Mouse (Mus musculus) heart, postnatal 36 days (tissue): ENCODE measurements around the gene Rasgrp1. TPM values are rescaled to one million over a fixed set of nuclear protein-coding genes. Genes with fewer than 3 reads are reported as not detected.
A peak's percentile ranks its signal among the peaks of the same experiment; 100 is the strongest.

Source experiments
- DNase-seq, 2 experiments: peaks; one replicate each; pipeline ENCODE4 v3.0.0; 2021 to 2022
- intact Hi-C: fragments of 180-260 bp; cut with DNase I; formaldehyde crosslinking; loops from one replicate; pipeline ENCODE4 v1.15.1; 2025
- total RNA-seq, 2 experiments: library from RNA; stranded (reverse); gene quantifications; 2 replicates each; pipeline ENCODE4 v1.2.3; 2021

Rasgrp1 gene
- total RNA-seq, 2 experiments from 2014 or later, result 0.30 to 0.61 TPM

GRCm38 (mm10) chr2:117336946-117337665 is 5.7 kb downstream of the Rasgrp1 start:
- no peak for DNase-seq
- intact Hi-C loops, result no loop called here

DNA sequence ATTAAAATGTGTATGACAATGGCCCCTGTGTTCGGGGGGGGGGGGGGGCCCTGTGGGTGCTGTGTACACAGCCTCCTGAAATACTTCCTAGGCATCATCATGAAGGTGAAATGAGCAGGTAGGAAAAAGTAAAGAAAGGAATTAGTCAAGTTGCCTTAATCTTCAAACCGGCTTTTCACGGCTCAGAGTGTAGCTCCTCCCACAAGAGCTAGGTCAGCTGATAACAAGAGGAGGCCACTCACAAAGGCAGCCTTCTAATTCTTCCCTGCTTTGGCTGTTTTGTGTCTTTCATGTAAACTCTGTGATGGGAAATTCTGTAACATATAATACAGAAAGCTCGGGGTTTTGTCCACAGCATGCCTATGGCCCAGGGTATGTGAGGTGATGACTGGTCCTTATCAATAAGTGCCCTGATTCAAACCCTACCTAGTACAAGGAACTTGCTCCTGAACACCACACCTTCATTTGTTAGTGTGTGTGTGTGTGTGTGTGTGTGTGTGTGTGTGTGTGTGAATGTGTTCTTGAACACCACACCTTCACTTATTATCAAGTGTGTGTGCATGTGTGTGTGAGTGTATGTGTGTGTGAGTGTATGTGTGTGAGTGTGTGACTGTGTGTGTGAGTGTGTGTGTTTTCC is 7.1 kb downstream of the Rasgrp1 start:
- DNase-seq, result no peak
- intact Hi-C loops, result no loop called here

GRCm38 (mm10) chr2:117331634-117332033 is 11.2 kb downstream of the Rasgrp1 start:
- no peak for DNase-seq
- intact Hi-C loops, result no loop called here

DNA sequence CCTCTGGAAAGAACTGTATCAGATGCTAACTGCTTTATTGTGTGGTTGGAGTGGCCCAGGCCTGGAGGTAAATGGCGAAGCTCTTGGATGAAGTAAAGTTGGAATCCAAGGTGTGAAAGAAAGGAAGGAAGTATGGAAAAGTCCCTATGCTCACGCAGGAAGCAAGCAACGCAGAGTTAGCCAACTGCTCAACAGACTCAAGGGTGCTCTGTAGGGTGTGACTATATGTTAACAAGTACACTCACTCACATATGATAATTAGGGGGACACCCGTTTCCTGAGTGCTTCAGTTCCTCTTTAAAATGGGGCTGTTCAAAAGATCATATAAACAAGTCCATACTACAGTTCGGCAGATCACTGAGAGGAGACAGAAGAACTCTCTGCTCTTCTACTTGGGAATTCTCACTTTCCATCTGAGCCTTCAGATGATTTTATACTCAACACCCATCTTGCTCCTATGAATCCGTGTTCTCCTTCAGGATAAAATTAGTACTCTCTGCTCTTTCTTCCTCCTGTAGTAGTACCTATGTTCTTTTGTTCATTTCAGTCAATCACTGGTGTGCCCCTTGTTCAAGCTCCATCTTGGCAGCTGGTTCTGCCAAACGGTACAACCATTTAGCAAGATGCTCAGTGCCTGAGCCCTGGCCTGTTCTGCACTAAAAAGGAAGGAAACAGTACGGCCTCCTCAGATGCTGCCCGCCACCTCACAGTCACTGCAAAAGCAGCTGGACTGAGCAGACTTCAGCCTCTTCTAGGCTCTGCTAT is 14.1 kb downstream of the Rasgrp1 start:
- DNase-seq, result no peak
- intact Hi-C loops, result no loop called here

GRCm38 (mm10) chr2:117322399-117322798 is 20.4 kb downstream of the Rasgrp1 start:
- intact Hi-C loops, result no loop called here

DNA sequence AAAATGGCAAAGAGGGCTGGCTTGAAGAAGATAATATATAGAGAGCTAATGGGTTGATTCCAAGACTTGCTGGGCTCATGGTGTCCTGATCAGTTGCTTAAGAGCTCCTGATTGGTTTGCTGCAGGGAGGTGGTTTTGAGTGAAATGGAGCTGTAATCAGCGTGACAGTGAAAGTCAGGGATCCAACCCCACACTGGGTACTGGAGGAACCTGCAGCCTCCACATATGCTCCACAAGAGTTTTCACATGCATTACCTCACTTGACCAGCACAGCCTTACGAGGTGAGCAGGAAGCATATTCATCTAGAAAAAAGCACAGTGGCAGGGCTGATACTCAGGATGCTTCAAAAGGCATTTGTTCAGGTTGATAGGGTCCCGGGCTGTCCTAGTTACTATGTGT is 21.6 kb downstream of the Rasgrp1 start:
- intact Hi-C loops, result no loop called here
- DNase-seq, result no peak

More at GRCm38 (mm10) chr2:117322399-117322798, 20.4 kb downstream of the Rasgrp1 start:
- no peak for DNase-seq

DNA sequence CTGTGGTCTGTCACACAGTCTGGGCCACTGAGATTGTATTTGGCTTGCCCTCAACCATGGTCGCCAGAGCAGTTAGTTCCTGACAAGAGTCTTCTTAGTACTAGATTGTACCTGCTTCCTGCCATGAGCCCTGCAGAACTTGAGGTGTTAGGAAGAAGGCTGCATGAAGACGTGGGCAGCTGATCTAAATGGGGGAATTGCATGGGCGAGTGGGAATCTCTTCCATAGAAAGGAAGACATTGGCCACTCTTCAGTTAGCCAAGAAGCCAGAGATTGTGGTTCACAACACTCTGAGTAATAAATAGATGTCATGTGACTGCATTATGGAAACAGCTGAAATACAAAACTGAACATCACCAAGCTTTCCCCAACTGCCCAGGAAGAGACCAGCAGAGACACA is 23.8 kb downstream of the Rasgrp1 start:
- no peak for DNase-seq
- intact Hi-C loops, result no loop called here

- intact Hi-C loops, result no loop called here
Observed at GRCm38 (mm10) chr2:117313586-117314235, 29.1 kb downstream of the Rasgrp1 start.

DNA sequence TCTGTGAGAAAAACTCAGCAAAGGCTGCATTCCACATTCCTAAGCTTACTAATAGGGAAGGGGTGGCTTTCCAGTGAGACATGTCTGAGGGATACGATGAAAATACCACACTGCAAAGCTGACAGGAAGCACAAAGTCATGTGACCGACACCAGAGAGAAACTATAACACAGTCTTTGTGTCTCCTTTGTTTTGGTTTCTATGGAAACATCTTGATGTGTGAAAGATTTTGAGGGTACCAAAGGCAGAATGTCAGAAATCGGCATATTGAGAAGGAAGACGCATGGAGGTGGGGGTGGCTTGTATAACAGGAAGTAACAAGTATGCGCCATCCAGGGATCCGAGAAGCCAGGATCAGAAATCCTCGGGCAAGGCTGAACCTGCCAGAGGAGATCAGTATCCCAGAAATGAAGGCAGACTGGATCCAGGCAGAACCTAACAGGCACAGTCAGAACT is 30.3 kb downstream of the Rasgrp1 start:
- DNase-seq, result no peak
- intact Hi-C loops, result no loop called here

More at GRCm38 (mm10) chr2:117313586-117314235, 29.1 kb downstream of the Rasgrp1 start:
- DNase-seq, result no peak

- no peak for DNase-seq
- intact Hi-C loops, result no loop called here
Observed at GRCm38 (mm10) chr2:117312030-117312429, 30.8 kb downstream of the Rasgrp1 start.

DNA sequence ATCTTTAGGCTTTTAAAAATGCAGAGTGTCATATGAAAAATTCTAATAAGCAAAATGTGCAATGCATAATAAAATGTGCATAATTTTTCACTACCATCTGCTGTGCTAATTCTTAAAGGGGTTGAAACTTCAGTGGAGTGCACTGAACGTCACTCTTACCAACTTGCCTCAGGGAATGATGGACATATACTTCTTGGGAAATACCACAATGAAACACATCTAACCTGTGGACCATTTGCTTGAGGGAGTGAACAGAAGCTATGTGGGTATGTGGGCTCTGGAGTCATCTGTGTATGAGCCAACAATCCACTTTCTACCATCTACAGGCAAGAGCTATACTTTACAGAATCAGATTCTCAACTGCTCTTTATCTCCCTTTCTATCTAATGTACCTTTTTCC is 31.5 kb downstream of the Rasgrp1 start:
- intact Hi-C loops, result no loop called here

DNA sequence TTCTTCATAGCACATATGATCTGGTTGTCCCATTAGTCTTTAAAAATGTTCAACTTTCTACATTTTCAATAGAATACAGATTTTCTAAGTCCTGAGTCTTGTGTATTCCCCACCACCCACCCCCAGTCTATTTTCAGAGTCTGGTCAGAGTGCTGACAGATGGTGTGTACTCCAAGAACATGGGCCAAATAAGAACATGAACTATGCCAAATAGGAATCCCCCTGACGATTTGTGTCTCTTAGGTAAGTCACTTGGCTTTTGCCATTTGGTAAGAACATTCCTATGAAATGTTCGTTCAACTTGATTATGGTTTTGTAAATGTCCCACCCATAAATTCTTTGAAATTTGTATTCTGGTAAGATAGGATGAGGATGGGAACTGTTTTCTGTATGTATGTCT is 33.8 kb downstream of the Rasgrp1 start:
- no peak for DNase-seq
- intact Hi-C loops, result no loop called here

More for the DNA sequence above, 31.5 kb downstream of the Rasgrp1 start:
- DNase-seq, result no peak

- DNase-seq, result no peak
- intact Hi-C loops, result no loop called here
Observed at GRCm38 (mm10) chr2:117307959-117308358, 34.8 kb downstream of the Rasgrp1 start.

DNA sequence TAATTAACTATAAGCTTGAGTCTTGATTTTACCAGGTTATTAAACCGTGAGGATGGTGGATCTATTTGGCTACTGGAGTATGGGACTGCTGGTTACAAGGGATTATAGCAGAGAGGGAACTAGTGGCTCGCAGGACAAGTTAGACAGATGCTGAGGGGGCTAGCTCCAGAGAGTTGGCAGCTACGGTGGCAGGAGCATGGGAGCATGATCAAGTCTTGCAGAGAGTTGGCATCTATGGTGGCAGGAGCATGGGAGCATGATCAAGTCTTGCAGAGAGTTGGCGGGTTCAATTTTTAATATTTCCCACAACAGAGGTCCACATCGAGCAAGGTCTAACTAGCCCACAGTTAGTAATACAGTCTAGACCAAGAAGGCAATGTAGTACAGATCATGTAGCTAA is 37.9 kb downstream of the Rasgrp1 start:
- DNase-seq, result no peak
- intact Hi-C loops, result no loop called here

GRCm38 (mm10) chr2:117303391-117304350 is 39.1 kb downstream of the Rasgrp1 start:
- DNase-seq, result no peak
- intact Hi-C loops, result no loop called here

DNA sequence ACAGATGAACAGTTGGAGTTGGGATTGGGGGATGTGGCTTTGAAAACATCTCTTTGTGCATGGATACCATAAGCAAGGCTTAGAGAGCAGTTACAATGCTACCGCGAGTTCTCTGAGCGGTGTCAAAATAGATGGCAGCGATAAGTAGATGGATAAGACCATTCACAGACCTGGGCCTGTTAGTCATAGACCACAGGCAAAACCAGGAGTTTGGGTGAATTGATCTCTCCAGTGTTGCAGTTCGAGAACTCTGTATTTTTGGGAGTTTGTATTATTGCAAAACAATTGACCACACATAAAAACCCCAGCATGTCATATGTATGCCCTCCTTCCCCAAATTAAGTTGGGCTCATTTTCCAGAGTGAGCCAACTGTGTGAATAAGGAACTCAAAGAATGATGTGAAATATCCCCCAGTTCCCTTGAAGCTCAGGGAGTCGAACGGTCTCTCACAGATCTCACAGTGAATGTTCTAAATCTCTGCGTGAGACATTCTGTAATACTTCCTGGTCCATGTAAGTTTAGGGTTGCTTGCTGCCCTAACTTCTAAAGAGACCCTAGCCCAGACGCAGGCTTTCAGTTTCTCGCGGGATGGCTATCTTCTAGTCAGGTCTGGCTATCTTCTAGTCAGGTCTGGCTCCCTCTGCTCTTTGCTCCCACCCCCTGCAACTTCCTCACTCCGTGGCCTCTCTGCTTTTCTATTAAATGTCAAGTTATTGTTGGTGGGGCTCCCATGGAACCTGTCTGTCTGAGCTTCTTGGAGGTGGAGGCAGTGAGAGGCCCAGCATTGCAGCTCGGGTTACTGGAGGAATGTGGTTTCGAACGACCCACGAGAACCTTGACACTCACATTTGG is 43.0 kb downstream of the Rasgrp1 start:
- intact Hi-C loops, result no loop called here

DNA sequence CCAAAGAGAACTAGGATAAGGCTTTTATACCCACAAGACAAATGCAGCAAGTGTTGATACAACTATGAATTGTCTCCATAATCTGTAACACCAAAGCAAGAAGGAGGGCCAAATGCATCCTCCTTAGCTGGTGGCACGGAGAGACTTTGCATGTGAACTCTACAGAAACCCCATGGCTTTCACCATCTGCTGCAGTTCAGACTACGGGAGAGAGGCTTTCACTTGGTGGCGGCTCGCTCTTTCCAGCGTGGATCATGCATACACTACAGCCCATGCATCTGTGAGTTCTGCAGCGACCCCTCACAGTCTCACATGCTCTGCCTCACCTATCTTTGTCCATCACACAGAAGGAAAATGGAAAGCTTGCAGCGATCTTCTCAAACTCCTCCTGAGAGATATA is 54.5 kb downstream of the Rasgrp1 start:
- DNase-seq, result no peak
- intact Hi-C loops, result no loop called here

More for the DNA sequence above, 43.0 kb downstream of the Rasgrp1 start:
- no peak for DNase-seq

DNA sequence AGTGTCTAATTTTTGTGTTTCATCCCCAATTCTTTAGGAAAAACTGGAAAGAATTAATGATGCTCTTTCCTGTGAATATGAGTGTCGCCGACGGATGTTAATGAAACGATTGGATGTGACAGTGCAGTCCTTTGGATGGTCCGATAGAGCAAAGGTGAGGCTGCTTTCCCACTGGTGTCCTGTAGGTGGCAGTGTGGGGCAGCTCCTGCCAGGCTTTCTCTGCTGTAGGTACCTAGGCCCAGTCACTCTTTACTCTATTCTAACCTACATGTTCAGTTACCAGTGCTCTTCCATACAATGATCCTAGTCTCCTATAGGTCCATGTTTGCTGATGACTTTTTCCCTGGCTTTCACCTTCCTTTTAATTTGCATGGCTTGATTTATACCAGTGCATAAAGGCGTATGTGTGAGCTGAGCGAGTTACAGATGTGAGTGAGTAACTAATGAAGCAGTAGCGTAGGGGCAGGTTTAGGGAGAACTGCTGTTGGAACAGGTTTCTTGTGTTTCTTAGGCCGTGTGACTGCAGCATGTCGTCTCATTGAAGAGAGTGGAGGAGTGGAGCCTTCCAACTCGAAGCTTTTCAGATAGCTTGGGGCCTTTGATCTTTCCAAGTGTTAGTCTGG is 78.9 kb downstream of the Rasgrp1 start:
- intact Hi-C loops, result loop anchor here (1.0 kb wide), 1 partner anchor 175 kb away; no protein-coding TSS in a partner anchor
- peak; percentile 69 to 78 for DNase-seq
